Mouse (Mus musculus) lung, postnatal 4 days (tissue): ENCODE data around the gene Hspa12a.
A peak's percentile ranks its signal among the peaks of the same experiment; 100 is the strongest.

ENCODE experiments used
- DNase-seq, 2 experiments: peaks; one replicate each; pipeline ENCODE4 v3.0.0; 2021

The Hspa12a gene

GRCm38 (mm10) chr19:58859357-58859756 is 84.1 kb downstream of the Hspa12a start:
- DNase-seq = no peak

GRCm38 (mm10) chr19:58856129-58856855 is 87.2 kb downstream of the Hspa12a start:
- DNase-seq = no peak

DNA sequence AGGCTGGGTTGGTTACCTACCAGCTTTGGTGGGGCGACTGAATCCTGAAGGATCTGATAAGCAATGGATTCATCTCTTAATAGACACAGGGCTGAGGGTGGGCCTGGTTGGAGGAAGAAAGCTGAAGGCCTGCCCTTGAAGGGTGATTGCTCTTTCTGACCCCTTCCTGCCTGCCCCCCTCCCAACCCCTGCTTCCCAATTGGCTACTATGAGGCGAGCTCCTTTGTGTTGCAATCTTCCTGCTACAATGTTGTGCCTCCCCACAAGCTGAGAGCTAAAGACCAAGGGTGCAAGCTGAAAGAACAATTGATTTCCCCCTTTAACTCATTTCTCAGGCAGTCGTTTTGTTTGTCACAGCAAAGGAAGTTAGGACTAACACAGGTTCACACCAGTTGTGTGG is 88.6 kb downstream of the Hspa12a start:
- DNase-seq = no peak

- DNase-seq = no peak
Observed at GRCm38 (mm10) chr19:58853036-58853735, 90.3 kb downstream of the Hspa12a start.

DNA sequence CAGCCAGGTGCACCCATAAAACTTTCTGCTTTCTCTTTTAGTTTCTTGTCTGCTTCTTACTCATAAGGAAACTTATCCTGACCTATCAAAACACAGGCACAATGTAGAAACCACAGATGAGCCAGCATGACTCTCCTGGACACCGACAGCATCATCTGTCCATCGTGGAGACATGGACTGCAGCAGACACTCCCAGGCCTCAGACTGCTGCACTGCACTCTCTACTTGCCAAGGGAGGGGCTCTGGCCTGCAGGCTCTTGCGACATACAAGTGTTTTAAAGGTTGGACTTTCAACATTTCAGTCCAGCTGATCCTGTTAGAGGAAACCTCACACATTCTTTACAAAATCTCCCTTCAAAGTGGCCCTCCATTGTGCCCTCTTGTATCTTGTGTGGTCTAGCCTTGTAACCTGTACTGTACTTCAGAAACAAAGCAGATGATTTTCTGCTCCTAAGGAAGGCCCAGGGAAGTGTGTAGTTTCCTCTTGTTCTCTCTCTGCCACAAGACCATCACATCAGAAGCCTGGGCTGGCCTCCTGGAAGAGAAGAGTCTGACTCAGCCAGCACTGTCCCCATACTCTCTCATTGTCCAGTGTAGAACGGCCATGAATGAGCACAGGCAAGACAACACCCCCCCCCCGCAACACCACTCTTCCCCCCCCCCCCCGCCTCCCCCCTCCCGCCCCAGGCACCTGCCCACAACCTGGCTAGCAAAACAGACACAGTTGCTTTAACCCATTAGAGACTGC is 92.6 kb downstream of the Hspa12a start:
- peak in 1 of 2 experiments; percentile 29 for DNase-seq

DNA sequence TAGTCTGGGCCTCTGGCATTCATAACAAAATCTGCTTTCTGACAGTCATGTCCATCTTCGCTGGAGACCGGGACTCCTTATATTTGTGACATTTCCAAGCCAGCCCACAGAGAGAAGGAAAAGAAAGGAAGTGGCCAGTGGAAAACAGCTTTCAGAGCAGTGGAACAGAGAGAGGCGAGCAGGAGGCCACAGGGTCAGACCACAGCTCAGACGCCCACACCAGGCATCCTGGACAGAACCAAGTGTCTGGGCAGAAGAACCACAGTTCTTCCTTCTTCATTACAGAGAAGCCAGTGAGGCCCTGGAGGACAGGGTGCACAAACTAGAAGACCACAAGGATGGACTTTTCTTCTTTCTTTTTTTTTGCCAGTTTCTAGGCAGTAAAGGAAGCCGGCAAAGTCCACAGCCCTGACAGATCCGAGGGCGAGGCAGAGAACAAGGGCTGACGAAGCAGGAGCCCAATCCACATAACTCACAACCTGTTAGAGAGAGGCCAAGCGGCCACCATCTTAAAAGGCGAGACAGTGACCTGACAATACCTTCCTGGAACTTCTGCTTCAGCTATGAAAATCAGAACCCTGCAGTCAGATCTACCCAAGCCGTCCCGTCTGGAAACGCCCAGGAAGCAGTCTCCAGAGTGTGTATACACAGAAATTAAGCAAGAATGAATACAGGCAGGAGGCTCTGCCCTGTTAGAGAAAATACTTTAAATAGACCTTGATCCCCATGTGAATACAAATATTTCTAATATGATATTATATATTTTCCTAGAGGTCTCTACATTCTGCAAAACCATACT is 93.9 kb downstream of the Hspa12a start:
- DNase-seq = peak in 1 of 2 experiments; percentile 26

DNA sequence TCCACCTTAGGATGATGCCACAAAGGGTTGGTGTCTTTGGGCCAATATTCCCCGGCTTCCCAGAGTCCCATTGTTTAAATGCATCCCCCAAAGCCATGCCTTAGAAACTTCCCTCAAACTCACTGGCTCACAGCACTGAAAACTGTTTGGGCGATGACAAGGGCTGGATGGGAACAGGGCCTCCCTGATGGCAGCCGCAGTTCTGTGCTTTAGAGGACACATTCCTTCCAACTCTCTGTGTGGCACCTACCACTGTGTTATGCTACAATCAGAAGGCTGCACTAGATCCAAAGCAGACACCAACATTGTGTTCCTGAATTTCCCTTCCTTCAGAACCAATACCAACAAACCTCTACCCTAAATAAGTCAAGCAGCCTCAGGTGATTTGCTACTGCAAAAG is 99.8 kb downstream of the Hspa12a start:
- no peak for DNase-seq

DNA sequence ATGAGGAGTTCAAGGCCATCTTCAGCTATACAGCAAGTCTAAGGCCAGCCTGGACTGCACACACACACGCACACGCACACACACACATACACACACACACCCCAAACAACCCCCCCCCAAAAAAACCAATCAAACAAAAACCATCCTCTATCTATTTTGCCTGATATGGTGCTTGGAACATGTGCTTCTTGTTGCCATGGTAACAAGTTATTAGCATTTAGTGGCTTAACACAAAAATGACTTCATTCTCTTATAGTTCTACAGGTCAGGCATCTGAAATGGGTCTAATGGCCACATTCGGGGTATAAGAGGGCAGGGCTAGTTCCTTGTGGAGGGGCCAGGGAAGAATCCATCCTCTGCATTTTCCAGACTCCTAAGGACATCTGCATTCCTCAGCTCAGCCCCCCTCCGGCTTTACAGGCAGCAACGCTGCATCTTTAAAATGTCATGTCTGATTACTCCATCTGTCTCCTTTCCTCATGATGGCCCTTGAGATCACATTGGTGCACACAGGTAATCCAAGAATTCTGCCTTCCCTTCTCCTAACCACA is 102.7 kb downstream of the Hspa12a start:
- no peak for DNase-seq

DNA sequence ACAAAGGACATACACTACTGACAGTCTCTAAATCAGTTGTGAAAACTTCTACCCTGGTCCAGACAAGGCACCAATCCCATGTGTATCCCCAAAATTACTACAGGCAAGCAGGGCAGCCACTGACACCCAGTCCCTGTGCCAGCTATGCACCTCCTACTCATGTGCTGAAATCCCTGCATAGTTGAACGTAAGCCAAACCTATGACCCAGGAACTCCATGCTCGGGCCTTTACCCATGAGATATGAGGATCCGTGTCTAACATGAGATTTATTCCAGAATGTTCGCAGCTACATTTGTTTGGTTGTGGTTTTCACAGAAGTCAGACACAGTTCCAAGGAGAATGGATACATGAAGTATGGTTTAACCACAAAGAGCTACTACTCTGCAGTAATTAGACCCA is 103.6 kb downstream of the Hspa12a start:
- no peak for DNase-seq

GRCm38 (mm10) chr19:58839345-58839744 is 104.1 kb downstream of the Hspa12a start:
- no peak for DNase-seq

DNA sequence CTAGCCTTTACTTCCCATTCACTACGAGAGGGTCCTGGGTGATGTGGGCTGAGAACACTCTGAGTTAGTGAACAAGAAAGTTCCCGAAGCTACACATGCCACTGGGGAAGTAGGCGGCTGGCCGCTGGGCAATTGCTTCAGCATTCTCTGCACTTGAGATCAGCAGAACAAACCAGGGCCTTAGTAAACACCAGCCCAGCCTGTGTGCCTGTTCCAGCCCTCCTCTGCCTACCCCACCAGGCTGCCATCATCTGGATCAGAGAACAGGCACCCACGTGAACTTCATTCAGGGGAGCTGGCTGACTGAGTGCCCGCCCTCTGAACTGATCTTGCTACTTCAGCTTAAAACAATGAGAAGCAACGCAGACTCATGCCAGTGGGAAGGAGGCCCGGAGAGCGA is 104.7 kb downstream of the Hspa12a start:
- peak in 1 of 2 experiments; percentile 27 for DNase-seq

DNA sequence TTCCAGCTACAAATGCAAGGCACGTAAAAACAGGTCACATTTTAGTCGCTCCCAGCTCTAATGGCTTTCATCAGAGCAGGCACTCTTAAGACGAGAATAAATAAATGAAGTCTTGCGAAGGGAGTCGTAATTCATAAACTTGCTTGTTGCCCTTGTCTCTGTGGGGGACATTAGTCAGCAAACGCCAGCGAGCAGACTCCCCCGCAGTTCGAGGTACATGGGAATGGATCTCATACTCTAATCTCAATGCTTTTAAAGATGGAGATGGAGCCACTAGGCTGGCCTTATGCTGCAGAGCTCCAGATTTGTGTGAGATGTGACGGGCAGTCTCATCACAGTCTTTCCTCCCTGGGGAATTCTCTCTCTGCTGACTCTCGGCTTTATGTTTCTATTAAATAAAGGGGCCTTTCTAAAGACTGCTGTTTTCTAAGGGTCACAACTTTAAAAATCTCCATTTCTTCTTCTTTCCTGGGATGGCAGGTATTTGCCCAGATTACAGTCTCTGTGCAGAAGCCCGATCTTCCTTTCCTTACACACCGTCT is 109.7 kb downstream of the Hspa12a start:
- DNase-seq = no peak

- DNase-seq = no peak
Observed at GRCm38 (mm10) chr19:58832988-58833387, 110.5 kb downstream of the Hspa12a start.

DNA sequence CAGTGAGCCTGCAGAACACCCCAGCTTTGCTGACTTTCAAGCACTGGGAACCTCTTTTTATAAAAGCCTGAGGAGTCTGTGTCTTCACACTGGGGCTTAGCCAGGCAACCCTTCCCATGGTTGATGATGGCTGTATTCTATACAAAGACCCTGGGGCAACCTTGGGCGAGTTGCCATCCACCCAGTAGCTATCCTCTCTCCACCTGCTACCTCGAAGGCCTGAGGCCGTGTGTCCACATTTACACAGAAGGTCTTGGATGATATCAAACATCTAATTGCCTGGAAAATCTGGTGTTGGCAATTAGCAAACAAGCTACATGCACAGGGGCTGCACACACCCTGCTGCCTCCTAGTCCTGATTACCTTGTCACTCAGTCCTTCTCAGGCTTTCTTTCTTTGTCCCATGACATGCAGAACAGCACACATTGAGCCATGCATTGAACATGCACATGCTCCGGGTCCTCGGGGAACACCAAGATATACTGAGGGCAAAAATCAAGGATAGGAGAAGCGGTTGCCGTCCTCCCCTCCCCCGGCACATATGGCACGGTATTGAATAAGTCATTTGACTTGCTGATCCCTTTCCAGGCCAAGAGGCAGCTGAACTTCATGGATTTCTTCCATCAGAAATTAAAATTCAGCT is 112.1 kb downstream of the Hspa12a start:
- DNase-seq = no peak

GRCm38 (mm10) chr19:58830182-58830581 is 113.3 kb downstream of the Hspa12a start:
- DNase-seq = no peak

DNA sequence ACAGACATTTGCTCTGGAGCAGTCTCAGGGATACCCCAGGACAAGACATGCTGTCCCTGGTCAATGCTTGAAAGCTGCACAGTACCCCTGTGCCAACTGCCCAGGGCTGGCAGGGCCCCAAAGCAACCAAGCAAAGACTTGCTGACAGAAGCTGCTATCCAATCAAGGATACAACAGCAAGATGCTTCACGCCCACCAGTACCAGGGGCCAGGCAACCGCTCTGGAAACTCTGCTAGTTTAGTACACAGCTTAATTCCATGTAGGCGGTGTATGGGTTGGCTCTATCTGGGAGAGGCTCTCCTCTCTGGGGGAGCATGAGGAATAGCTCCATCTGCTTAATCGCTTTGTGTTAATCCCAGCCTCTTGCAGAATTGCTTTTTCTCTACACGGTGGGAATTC is 113.9 kb downstream of the Hspa12a start:
- no peak for DNase-seq

DNA sequence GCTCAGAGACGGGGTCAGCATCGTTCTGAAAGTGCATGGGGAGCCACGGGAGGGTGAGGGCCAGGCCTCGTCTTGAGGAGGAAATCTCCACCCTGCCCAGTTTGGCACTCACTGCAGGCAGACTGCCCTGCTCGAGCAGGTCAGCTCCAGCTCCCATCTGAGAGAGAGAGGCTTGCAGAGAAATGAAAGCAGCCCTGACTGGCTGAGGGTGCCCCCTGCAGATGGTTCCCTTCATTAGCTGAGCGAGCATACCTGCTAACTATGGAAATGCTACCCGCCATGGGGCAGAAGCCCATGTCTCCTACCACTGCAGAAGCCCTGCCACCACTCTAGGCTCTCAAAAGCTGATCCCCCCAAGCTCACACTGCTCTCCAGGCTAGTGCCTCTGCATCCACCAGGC is 115.8 kb downstream of the Hspa12a start:
- no peak for DNase-seq

DNA sequence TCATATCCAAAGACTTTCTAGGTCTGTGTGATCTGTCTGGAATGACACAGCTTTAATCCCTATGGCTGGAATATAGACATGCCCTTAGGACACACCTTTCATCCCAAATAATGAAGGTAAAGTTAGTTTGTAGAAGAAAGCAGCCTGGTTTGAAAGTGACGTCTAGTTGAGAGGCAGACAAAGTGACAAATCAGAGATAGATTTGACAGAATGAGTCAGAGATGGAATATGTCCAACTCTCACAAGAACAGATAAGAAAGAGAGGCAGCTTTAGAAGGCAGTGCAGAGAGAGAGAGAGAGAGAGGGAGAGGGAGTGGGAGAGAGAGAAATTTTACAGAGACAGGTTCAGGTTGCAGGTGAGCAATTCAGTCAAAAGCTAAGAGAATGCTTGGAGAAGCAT is 119.1 kb downstream of the Hspa12a start:
- DNase-seq = no peak

DNA sequence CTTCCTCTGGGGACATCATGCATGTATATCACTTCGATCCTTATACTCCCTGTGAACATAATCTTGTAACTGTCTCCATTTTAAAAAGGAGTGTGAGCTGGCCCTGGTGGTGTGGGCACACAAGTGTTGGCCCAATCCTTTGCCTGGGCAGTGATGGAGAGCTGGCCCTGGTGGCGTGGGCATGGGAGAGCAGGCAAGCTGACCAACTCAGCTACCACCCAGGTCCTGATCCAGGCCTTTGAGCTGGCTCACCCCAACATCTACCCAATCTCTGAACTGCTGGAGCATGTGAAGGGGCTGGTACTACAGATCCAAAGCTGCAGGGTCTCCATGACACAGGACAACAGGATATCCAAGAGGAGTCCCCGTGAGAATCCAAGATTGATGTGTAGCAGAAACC is 120.2 kb downstream of the Hspa12a start:
- no peak for DNase-seq

- no peak for DNase-seq
Observed at GRCm38 (mm10) chr19:58822454-58823200, 120.8 kb downstream of the Hspa12a start.
